Mouse (Mus musculus) bone marrow, adult 2 months (tissue): Measurements from ENCODE around the gene Irf1.

ENCODE experiments used
- CTCF ChIP-seq: fragments of 200-500 bp; IDR thresholded peaks from 2 replicates; pipeline ENCODE4 v1.5.1; 2011; ENCODE audit warnings: low read length, control low read depth; ENCODE audit not compliant: control insufficient read depth, insufficient read depth
- POLR2A ChIP-seq: fragments of 200-500 bp; IDR thresholded peaks from 2 replicates; pipeline ENCODE4 v1.6.1; 2011; ENCODE audit warnings: low read depth, mild to moderate bottlenecking, control low read depth, low read length, borderline replicate concordance; ENCODE audit not compliant: control insufficient read depth

- TF ChIP-seq CTCF = no peak
- no peak for TF ChIP-seq POLR2A
These were observed 10.4 kb downstream of the Irf1 start for GRCm38 (mm10) chr11:53780262-53780661.
